Mouse (Mus musculus) kidney, adult 18-20 months (tissue): Measurements from ENCODE around the gene Tpr.

Source experiments
- DNase-seq: peaks from one replicate; pipeline ENCODE4 v3.0.0; 2021

Gene Tpr

GRCm38 (mm10) chr1:150463691-150464090 is 71.1 kb downstream of the Tpr start:
- DNase-seq: no peak

GRCm38 (mm10) chr1:150465364-150465763 is 72.7 kb downstream of the Tpr start:
- DNase-seq: no peak

- no peak for DNase-seq
Observed at GRCm38 (mm10) chr1:150466132-150466531, 73.5 kb downstream of the Tpr start, which contains the start of gene Prg4. Prg4 (minus strand) TSS chr1:150466165.

- DNase-seq: no peak
Observed at GRCm38 (mm10) chr1:150469992-150470391, 77.4 kb downstream of the Tpr start.

GRCm38 (mm10) chr1:150472525-150472924 is 79.9 kb downstream of the Tpr start:
- DNase-seq: no peak

- no peak for DNase-seq
Observed at GRCm38 (mm10) chr1:150480674-150481073, 88.0 kb downstream of the Tpr start.

GRCm38 (mm10) chr1:150489148-150489547 is 96.5 kb downstream of the Tpr start:
- no peak for DNase-seq

GRCm38 (mm10) chr1:150496626-150497302 is 104.1 kb downstream of the Tpr start:
- DNase-seq: no peak

- DNase-seq: no peak
Observed at GRCm38 (mm10) chr1:150497690-150498089, 105.1 kb downstream of the Tpr start.

GRCm38 (mm10) chr1:150498177-150498576 is 105.5 kb downstream of the Tpr start:
- DNase-seq: no peak
